Mouse (Mus musculus): ENCODE data around the gene Armc12. TPM values are rescaled to one million over a fixed set of nuclear protein-coding genes. Genes with fewer than 3 reads are reported as not detected.

Gene Armc12
- total RNA-seq, 2 experiments from 2014 or later, result not detected

GRCm38 (mm10) chr17:28513337-28513736 lies 17.3 kb upstream of the Armc12 start:
- no peak for DNase-seq

GRCm38 (mm10) chr17:28513844-28514243 lies 16.8 kb upstream of the Armc12 start:
- DNase-seq, result peak; percentile 41 to 52

DNA sequence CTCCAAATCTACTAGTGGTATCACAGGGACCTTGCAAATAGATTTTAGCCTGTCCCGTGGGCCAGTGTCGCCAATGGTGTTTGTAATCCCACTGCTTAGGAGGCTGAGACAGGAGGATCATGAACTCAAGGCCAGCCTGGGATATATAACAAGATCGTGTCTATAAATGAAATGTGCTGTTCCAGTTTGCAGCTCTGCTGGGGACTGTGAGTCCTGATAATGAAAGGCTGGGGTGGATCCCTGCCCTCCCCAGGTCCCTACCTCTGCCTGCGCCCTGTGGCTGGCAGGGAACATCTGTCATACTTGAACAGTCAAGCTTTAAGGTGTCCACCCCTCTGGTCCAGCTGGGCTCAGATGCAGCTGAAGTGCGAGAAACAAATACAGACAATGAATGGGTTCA lies 16.1 kb upstream of the Armc12 start:
- no peak for DNase-seq

DNA sequence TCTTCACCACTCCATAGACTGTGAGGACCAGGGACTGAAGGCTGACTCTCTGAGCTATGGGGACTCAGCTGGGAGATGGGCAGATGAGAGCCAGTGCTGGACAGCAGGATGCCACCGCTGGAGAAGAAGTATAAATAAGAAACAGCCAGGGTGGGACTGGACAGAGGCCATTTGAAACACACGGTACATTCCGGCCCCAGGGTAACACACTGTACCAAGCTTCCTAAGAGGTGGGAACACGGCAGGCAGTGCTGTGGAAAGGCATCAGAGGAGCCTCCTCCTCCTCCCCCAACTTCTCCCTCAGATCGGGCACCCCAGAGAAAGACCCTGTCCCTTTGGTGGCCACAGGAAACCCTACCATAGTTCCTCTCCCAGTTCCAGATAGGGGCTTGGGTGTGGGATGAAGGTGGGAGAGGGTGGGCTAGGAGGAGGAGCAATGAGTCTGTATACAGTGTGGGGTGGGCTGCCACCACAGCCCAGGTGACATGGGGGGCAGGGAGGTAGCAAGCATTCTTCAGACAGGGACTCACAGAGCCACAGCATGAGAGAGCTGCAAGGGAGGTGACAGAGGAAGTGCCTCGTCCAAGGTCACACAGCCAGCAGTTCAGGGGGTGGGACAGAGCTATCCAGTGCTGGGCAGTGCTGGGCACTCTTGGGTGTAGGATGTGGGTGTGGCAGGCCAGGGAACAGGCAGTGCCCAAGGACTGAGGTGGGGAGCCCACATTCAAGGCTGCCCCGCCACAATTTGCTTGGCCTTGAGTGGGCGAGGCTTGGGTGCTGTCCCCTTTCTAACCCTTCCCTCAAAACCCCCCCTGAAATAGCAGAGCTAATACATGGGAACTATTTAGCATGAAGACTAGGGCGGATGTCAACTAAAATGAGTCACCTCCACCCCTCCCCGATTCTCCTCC lies 14.9 kb upstream of the Armc12 start:
- DNase-seq, result peak; percentile 67 to 75

DNA sequence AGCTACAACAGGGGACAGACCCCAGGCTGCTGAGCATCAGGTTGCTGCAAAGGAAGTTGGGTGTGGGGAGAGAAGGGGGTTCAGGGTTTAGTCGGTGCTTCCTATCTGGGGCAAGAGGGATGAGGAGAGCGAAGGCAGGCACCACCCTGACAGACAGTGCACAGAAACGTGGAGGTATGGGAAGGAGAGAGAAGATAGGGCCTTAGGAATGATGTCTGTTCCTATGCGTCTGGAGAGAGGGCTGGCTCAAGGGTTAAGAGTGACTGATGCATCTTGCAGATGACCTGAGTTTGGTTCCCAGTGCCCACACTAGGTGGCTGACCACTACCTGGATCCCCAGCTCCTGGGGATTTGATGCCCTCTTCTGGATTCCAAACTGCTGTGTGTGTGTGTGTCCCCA lies 13.7 kb upstream of the Armc12 start:
- DNase-seq, result no peak

- peak; percentile 63 for DNase-seq
These were observed 13.1 kb upstream of the Armc12 start, which contains the start of gene Fkbp5 for GRCm38 (mm10) chr17:28517441-28517955. TSS of gene Fkbp5 (minus strand) at chr17:28517527.

DNA sequence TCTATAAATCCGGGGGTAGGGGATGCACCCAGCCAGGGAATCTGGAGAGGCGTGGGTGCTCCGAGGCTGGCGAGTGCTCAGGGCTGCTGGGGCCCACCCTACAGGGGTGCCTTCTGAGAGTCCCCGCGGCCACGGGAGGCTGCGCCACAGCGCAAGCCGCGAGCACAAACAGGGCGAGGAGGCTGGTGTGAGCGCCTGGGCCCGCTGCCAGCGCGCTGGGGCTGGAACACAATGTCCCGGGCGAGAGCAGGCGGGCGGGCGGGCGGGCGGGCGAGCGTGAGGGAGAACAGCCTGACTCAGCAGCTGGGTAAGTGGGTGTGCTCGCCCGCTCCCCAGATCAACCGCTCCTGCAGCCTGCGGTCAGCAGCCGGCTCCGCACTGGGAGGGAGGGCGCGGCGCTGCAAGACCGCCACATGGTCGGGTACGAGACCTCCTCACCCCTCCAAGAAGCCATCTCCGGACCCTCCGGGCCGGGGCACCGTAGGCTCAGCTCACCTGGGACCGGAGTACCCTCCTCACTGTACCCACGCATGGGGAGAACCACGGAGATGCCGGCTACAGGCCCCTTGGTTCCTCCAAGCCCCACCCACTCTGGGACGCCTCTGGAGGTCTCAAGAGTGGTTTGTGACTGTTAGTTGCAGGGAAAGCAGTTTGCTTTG lies 12.5 kb upstream of the Armc12 start:
- peak; percentile 92 to 96 for DNase-seq

GRCm38 (mm10) chr17:28518615-28519071 lies 12.0 kb upstream of the Armc12 start:
- no peak for DNase-seq

DNA sequence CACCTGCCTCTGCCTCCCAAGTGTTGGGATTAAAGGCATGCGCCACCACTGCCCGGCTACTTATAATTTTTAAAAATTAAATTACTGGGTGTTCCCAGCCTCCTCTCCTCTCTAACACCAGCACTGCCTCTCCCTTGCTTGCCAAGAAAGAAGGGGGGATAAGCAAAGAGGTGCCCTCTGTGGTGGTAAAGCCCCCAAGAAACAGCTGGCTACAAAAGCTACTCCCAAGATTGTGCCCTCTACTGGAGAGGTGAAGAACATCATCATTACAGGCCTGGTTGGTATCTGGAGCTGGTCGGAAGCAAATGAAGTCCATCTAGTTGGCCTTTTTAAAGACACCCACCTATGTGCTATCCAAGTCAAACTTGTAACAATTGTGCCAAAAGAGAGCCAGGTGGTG lies 10.8 kb upstream of the Armc12 start:
- DNase-seq, result no peak

DNA sequence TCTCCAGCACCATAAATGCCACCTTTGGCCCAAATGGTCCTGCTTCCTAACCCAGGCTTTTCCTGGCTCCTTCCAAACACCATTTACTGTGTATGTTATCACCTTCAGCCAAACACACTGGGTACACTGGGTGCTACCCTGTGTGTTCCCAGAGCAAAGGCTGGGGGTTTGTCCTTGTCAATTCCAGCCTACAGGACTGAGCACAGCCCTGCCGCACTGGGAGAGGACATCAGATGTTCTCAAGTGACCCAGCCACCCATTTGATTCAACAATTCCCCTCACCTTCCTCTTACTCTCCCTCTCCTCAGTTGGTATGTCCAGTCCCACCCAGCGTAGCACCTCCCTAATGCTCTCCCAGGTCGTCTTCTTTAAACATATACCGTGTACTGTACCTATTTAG lies 10.0 kb upstream of the Armc12 start:
- no peak for DNase-seq

DNA sequence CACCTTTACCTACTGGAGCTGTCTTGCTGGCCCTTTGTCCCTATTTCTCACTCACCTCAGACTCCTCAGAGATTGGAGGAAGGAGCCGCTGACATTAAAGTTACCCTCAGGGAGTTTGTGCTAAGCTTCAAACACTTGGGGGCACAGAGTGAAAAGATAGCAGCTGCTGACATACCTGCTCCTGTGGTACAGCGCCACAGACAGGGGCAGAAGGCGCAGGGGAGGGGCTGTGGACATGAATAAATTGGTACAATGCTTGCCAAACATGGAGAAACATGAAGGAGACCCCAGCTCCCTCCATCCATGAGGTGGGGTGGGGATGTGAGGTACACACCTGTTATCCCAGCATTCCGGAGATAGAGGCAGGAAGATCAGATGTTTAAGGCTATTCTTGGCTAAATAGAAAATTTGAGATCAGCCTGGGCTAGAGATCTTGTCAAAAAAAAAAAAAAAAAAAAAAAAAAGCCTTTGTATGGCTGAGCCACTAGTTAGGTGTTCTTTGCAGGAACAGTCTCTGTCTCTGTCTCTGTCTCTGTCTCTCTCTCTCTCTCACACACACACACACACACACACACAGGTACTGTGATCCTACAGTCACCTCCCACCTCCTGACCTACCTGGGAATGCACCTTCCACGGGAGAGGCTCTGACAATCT lies 9.4 kb upstream of the Armc12 start:
- DNase-seq, result no peak

DNA sequence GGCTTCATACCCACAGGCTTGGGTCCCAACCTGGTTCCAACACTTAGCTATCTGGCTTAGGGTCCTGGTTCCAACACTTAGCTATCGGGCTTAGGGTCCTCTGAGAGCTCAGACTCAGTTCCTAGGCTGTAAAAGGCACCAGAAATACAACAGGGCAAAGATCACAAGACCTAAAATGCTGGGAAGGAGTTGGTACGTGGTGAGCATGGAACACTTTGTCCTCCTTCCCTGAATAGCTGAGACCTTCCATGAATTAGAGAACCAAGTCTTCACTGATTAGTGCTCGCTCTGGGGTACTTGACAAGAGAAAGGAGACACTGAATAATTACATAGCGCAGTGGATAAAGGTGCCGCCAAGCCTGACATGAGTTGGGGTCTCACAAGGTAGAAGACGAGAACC lies 8.7 kb upstream of the Armc12 start:
- no peak for DNase-seq

GRCm38 (mm10) chr17:28522623-28523354 lies 7.8 kb upstream of the Armc12 start:
- peak; percentile 91 to 95 for DNase-seq

GRCm38 (mm10) chr17:28523355-28524008 lies 7.1 kb upstream of the Armc12 start:
- no peak for DNase-seq

DNA sequence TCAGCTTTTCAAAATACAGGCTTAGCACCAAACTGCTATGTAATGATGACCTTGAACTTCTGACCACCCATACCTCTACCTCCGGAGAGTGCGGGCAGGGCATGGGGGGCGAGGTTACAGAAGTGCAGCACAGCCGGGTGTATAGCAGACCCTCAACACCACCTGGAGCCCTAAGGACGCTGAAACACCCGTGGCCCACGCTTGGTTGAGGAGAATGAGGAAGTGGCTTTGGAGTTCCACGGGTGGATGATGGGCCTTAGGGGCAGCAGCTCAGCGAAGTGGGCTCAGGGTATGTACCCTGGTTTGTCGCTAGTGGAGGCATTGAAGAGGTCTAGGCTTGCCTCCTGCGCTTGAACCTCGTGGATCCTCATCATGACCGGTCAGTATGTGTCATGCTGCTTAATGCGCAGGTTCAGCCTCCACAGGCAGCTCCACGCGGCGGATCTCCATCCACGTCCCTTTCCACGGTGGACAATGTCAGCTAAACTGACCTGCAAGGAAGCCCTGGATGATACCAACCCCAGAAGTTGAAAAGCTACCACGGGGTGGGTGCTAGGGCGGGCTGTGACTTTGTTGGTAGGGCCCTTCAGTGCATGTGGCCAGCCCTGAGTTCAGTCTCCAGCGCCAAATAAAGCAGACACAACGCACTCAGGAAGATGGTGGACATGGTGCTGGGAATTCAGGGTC lies 6.5 kb upstream of the Armc12 start:
- no peak for DNase-seq

DNA sequence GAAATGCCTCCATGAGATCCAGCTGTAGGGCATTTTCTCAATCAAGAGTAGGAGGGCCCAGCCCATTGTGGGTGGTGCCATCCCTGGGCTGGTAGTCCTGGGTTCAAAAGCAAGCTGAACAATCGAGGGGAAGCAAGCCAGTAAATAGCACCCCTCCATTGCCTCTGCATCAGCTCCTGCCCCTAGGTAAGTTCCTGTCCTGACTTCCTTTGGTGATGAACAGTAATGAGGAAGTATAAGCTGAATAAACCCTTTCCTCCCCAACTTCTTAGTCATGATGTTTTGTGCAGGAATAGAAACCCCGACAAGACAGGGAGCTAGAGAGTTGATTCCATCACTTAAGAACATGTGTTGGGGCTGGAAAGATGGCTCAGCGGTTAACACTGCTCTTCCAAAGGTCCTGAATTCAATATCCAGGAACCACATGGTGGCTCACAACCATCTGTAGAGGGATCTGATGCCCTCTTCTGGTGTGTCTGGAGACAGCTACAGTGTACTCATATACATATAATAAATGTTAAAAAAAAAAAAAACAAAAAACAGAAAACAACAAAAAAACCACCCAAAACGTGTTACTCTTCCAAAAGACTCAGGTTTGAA lies 5.7 kb upstream of the Armc12 start:
- DNase-seq, result no peak

- DNase-seq, result peak; percentile 79 to 83
These were observed 3.2 kb upstream of the Armc12 start for GRCm38 (mm10) chr17:28527184-28528042.

DNA sequence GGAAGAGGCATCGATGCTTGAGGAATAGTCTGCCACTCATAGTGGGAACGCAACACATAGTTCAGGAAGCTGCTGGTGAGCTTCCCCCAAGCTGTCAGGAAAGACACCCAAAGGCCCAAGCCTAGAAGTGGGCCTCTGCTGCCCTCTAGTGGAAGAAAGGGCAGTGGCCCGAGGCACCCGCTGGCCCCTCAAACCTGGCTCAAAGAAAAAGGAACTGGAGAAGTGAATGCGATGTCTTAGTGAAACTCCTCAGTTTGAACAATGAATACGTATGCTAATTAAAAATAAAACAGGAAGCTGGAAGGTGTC lies 2.6 kb upstream of the Armc12 start:
- DNase-seq, result peak; percentile 86 to 90

GRCm38 (mm10) chr17:28529116-28529515 lies 1.5 kb upstream of the Armc12 start:
- DNase-seq, result no peak

Data from adrenal gland, postnatal 36 days (tissue).